8 mouse cellular contexts compared by ENCODE assay signal in the genomic region with DNA sequence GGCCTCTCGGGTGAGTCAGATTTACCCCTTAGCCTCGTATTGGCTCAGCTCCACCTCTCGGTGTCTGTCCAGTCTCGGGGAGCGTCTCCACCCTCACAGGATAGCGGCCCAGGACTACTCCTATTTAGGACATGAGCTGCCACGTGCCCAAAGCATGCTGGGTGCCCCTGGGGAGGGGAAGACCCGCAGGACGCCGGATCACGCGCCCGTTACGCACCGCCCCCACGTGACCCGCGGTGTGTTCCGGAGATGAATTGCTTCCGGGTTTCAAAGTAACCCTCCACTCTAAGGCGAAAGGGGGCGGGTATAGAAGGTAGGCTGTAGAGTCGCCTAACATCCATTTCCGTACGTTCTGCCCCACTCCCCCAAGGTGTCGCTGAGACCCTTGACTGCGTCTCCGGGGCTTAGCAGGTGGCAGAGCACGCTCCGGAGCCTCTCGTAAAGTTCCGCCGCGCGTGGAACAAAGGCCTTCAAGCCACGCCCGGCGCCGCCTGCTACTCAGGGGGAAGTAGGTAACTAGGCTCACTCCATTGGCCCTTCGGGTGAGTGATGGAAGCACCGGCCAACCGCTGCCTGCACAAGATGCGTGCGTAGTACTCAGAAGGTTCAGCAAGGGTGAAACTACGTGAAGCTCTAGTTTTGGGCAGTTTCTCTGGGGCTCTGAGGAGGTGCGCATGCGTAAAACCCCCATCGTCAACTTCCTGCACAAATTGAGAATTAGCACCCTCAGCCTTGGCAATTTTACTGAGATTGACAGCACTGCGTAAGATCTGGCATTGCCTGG. TPM values are rescaled to one million over a fixed set of nuclear protein-coding genes. Genes with fewer than 3 reads are reported as not detected.
DNase-seq lines count a peak whose midpoint lies in the region; ATAC-seq and TF ChIP-seq lines count a peak whose summit lies in the region.

No protein-coding gene starts in this region.

- H3K4me1 ChIP-seq in CH12.LX (ENCODE audit: control insufficient read depth in 1 of 2, insufficient read depth in 2 of 2): peaks cover 0 to 9% of the 10 kb centered on the region in 2 experiments; a peak in 2 of 4 replicates
- H3K4me1 ChIP-seq in forebrain, embryonic 11.5 days (replicated peaks; ENCODE audit: control insufficient read depth, insufficient read depth, low read length): peaks cover 3% of the 10 kb centered on the region; the same call in 1 of the 2 replicates
- peaks cover 13% of the 10 kb centered on the region for H3K4me1 ChIP-seq in heart, embryonic 16.5 days (ENCODE audit: control insufficient read depth, insufficient read depth, low read length)
- peaks cover 21% of the 10 kb centered on the region for H3K4me1 ChIP-seq in liver, embryonic 15.5 days (replicated peaks)
- H3K4me1 ChIP-seq in neural tube, embryonic 12.5 days: peaks cover 7% of the 10 kb centered on the region; the same call in 1 of the 2 replicates

- DNase-seq in CH12.LX (ENCODE audit: extremely low read depth): peak; percentile 99
- peak; percentile 98 for DNase-seq in c-Kit-positive CD71-positive TER-119-negative erythroid progenitor cells, embryonic 14.5 days (ENCODE audit: low read depth)
- DNase-seq in forebrain, embryonic 11.5 days (ENCODE audit: low spot score): peak; percentile 96
- peak; percentile 100 for DNase-seq in kidney, postnatal 36 days
- DNase-seq in telencephalon, adult 2 months (ENCODE audit: low read depth, low spot score): peak; percentile 100

- H3K27me3 ChIP-seq in CH12.LX (replicated peaks): no peaks in the 10 kb centered on the region
- H3K27me3 ChIP-seq in forebrain, embryonic 11.5 days (ENCODE audit: control insufficient read depth, insufficient read depth, low read length): no peaks in the 10 kb centered on the region
- 0 out of 2 replicates have a peak, but pooled peaks cover 2% of the 10 kb centered on the region for H3K27me3 ChIP-seq in heart, embryonic 16.5 days (ENCODE audit: control insufficient read depth, insufficient read depth, low read length)
- H3K27me3 ChIP-seq in liver, embryonic 15.5 days: peaks cover 4% of the 10 kb centered on the region; the same call in 1 of the 2 replicates
- peaks cover 3% of the 10 kb centered on the region; the same call in 1 of the 2 replicates for H3K27me3 ChIP-seq in neural tube, embryonic 12.5 days (replicated peaks)

- H3K9me3 ChIP-seq in CH12.LX (replicated peaks; ENCODE audit: low read length): no peaks in the 10 kb centered on the region
- H3K9me3 ChIP-seq in forebrain, embryonic 11.5 days (ENCODE audit: control insufficient read depth, low read length): no peaks in the 10 kb centered on the region
- no peaks in the 10 kb centered on the region for H3K9me3 ChIP-seq in heart, embryonic 16.5 days (replicated peaks; ENCODE audit: control insufficient read depth, low read length)
- H3K9me3 ChIP-seq in liver, embryonic 15.5 days (replicated peaks): no peaks in the 10 kb centered on the region
- H3K9me3 ChIP-seq in neural tube, embryonic 12.5 days: no peaks in the 10 kb centered on the region

- peak; percentile 77 for TF ChIP-seq POLR2A in CH12.LX (IDR thresholded peaks at IDR 0.05; ENCODE audit: low read depth, low read length)

- in situ Hi-C loops in CH12.LX (cut with MboI; ENCODE audit: low pct_ligation_motif_present, low pct_unique_long_range_greater_than_20kb, low sequenced_read_pairs): no loop called here

- H3K4me3 ChIP-seq in CH12.LX (replicated peaks in 1 of 3; ENCODE audit: low read depth in 2 of 3, low read length in 2 of 3, poor library complexity in 1 of 3): peak overlapping the region; percentile 44 to 61 (median 61)
- peak overlapping the region; percentile 57 for H3K4me3 ChIP-seq in forebrain, embryonic 11.5 days (ENCODE audit: low read depth, low read length)
- peak overlapping the region; percentile 75 for H3K4me3 ChIP-seq in heart, embryonic 16.5 days (ENCODE audit: low read length)
- peak overlapping the region; percentile 73 for H3K4me3 ChIP-seq in liver, embryonic 15.5 days (replicated peaks)
- peak overlapping the region; percentile 49 for H3K4me3 ChIP-seq in neural tube, embryonic 12.5 days

- H3K27ac ChIP-seq in CH12.LX (ENCODE audit: insufficient read depth, low read depth): peak overlapping the region; percentile 94
- peak overlapping the region; percentile 97 for H3K27ac ChIP-seq in forebrain, embryonic 11.5 days (ENCODE audit: low read depth, low read length)
- H3K27ac ChIP-seq in heart, embryonic 16.5 days (ENCODE audit: low read length): peak overlapping the region; percentile 99
- peak overlapping the region; percentile 85 for H3K27ac ChIP-seq in liver, embryonic 15.5 days (replicated peaks)
- H3K27ac ChIP-seq in neural tube, embryonic 12.5 days: peak overlapping the region; percentile 83

- H3K9ac ChIP-seq in CH12.LX (ENCODE audit: insufficient read depth, low read depth): peak overlapping the region; percentile 71
- peak overlapping the region; percentile 82 for H3K9ac ChIP-seq in forebrain, embryonic 11.5 days (ENCODE audit: low read length)
- peak overlapping the region; percentile 88 for H3K9ac ChIP-seq in heart, embryonic 16.5 days (ENCODE audit: low read length)
- peak overlapping the region; percentile 72 for H3K9ac ChIP-seq in liver, embryonic 15.5 days
- H3K9ac ChIP-seq in neural tube, embryonic 12.5 days: peak overlapping the region; percentile 68

- TF ChIP-seq CTCF in CH12.LX (conservative IDR thresholded peaks at IDR 0.05 in 1 of 2, IDR thresholded peaks at IDR 0.05 in 1 of 2; ENCODE audit: low read depth in 2 of 2, low read length in 2 of 2): no peak

- no peak; the same call in 1 of the 2 replicates for TF ChIP-seq RAD21 in CH12.LX (IDR thresholded peaks at IDR 0.05; ENCODE audit: low read depth, low read length)

- no peaks in the 10 kb centered on the region for H3K79me2 ChIP-seq in CH12.LX (replicated peaks; ENCODE audit: control insufficient read depth, extremely low read depth, insufficient read depth, poor library complexity, severe bottlenecking)

- peak; percentile 99 for ATAC-seq in forebrain, embryonic 11.5 days (replicated peaks; ENCODE audit: low FRiP score)
- peak; percentile 98 for ATAC-seq in heart, embryonic 16.5 days (replicated peaks; ENCODE audit: extremely low read depth, insufficient read depth, low FRiP score)
- ATAC-seq in liver, embryonic 15.5 days (ENCODE audit: insufficient read depth): peak; percentile 99
- ATAC-seq in neural tube, embryonic 12.5 days (ENCODE audit: low FRiP score, low read depth): peak; percentile 100

- WGBS in forebrain, embryonic 11.5 days: under 1% methylated on average over 49 of the region's 49 CpGs
- WGBS in heart, embryonic 16.5 days: under 1% methylated on average over 49 of the region's 49 CpGs
- under 1% methylated on average over 49 of the region's 49 CpGs for WGBS in liver, embryonic 15.5 days (ENCODE audit: insufficient replicate concordance)
- WGBS in neural tube, embryonic 12.5 days: under 1% methylated on average over 49 of the region's 49 CpGs

- peak overlapping the region; percentile 43; the same call in 1 of the 2 replicates for H3K4me2 ChIP-seq in CH12.LX (ENCODE audit: insufficient read depth, low read depth, poor library complexity, severe bottlenecking)
- peak overlapping the region; percentile 74 for H3K4me2 ChIP-seq in forebrain, embryonic 11.5 days (ENCODE audit: low read depth, low read length, severe bottlenecking)
- H3K4me2 ChIP-seq in heart, embryonic 16.5 days (ENCODE audit: low read depth, low read length): peak overlapping the region; percentile 78
- peak overlapping the region; percentile 80 for H3K4me2 ChIP-seq in liver, embryonic 15.5 days
- peak overlapping the region; percentile 70 for H3K4me2 ChIP-seq in neural tube, embryonic 12.5 days (replicated peaks)

- peaks cover 14 to 31% of the 10 kb centered on the region in 2 experiments for H3K36me3 ChIP-seq in CH12.LX (replicated peaks in 1 of 2; ENCODE audit: control insufficient read depth in 1 of 2, insufficient read depth in 1 of 2, low read length in 1 of 2)
- H3K36me3 ChIP-seq in forebrain, embryonic 11.5 days (ENCODE audit: control insufficient read depth, insufficient read depth, low read length): no peaks in the 10 kb centered on the region
- 0 out of 2 replicates have a peak, but pooled peaks cover 3% of the 10 kb centered on the region for H3K36me3 ChIP-seq in heart, embryonic 16.5 days (ENCODE audit: control insufficient read depth, insufficient read depth)
- 0 out of 2 replicates have a peak, but pooled peaks cover 13% of the 10 kb centered on the region for H3K36me3 ChIP-seq in liver, embryonic 15.5 days (replicated peaks)
- peaks cover 14% of the 10 kb centered on the region for H3K36me3 ChIP-seq in neural tube, embryonic 12.5 days

- dilution Hi-C loops in CH12.LX (cut with MboI; ENCODE audit: extremely low pct_ligation_motif_present, extremely low pct_unique_long_range_greater_than_20kb, low sequenced_read_pairs): no loop called here

- peak; percentile 24; the same call in 1 of the 2 replicates for TF ChIP-seq EP300 in CH12.LX (IDR thresholded peaks at IDR 0.05; ENCODE audit: low read length)

TF ChIP-seq in CH12.LX, 34 proteins besides CTCF, POLR2A, EP300 and RAD21 (continues in another document):
- TF ChIP-seq UBTF (IDR thresholded peaks at IDR 0.05; ENCODE audit: low read depth, low read length) (no peak), ZKSCAN1 (IDR thresholded peaks at IDR 0.05; ENCODE audit: borderline replicate concordance, low read depth, low read length) (no peak), SMC3 (IDR thresholded peaks at IDR 0.05; ENCODE audit: low read depth, low read length) (0 out of 2 replicates have a peak, but pooled peaks have one; percentile 2), USF1 (IDR thresholded peaks at IDR 0.05; ENCODE audit: low read depth, low read length) (peak; percentile 98), TBP (conservative IDR thresholded peaks at IDR 0.05; ENCODE audit: low read depth, low read length) (0 out of 2 replicates have a peak, but pooled peaks have one; percentile 30), ETS1 (conservative IDR thresholded peaks at IDR 0.05; ENCODE audit: low read depth, low read length) (peak; percentile 97), SIN3A (IDR thresholded peaks at IDR 0.05; ENCODE audit: low read length) (peak; percentile 76), GABPA (IDR thresholded peaks at IDR 0.05; ENCODE audit: insufficient replicate concordance, low read depth, low read length) (no peak), E2F4 (IDR thresholded peaks at IDR 0.05; ENCODE audit: insufficient replicate concordance, low read depth, low read length) (no peak), MAX (IDR thresholded peaks at IDR 0.05; ENCODE audit: low read length) (peak; percentile 99), CHD2 (IDR thresholded peaks at IDR 0.05; ENCODE audit: low read length) (no peak)

RNA-seq across cellular contexts. Expression of a gene that starts 35.6 kb away (rescaled TPM):
- total RNA-seq in CH12.LX (2012; rRNA removed) (10.9 and 11.0 TPM in 2 replicates), CH12.LX (2014; rRNA removed) (4.3 and 4.8 TPM in 2 replicates)
- 51.2 and 75.8 TPM in 2 replicates for polyA plus RNA-seq in CH12.LX (2012; ENCODE audit: insufficient read length, low read depth)
- 17.3 and 19.7 TPM in 2 replicates for polyA plus RNA-seq in forebrain, embryonic 11.5 days (2014; fragmentation: Nextera tagmentation; extraction: Ambion mirVana)
- polyA plus RNA-seq in heart, embryonic 16.5 days (2015; fragmentation: Nextera tagmentation; extraction: Ambion mirVana): 40.5 and 44.7 TPM in 2 replicates
- 6.8 and 7.1 TPM in 2 replicates for polyA plus RNA-seq in liver, embryonic 15.5 days (2015; fragmentation: Nextera tagmentation; extraction: Ambion mirVana)
- 17.6 and 19.8 TPM in 2 replicates for polyA plus RNA-seq in neural tube, embryonic 12.5 days (2016; fragmentation: Nextera tagmentation; extraction: Ambion mirVana)

Comparison
In these comparisons a context has a peak if more than half of its experiments do, and no peak if none do; other contexts are left out.
1. Peak in every context shown above with its lines: DNase-seq, ATAC-seq, H3K4me3 ChIP-seq and H3K27ac ChIP-seq.